Mouse (Mus musculus): Measurements from ENCODE around the gene Celf2. TPM values are rescaled to one million over a fixed set of nuclear protein-coding genes. Genes with fewer than 3 reads are reported as not detected.
"Not testable (repeated sequence)": the region's sequence is repeated elsewhere in the genome, so short reads cannot be mapped to it uniquely, and the experiment has no call there.

The Celf2 gene
- 116 and 141 TPM in 2 replicates for total RNA-seq (2017)

DNA sequence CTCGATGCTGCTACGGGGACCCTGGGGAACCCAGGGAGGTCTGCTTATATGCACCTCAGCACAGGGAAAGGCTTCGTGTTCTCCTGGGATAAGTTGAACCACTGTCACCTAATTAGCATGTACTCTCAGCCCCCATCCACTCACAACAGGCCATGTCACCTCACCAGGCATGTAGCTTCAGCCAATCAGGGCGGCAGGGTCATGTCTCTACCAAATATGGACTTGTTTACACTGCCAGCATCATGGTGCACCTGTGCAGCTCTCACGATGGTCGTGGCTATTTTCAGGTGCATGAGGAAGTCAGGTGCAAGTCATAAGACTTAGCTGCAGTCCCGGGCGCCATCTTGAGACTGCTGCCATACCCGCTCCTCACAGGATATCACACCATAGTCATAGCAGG lies at the start of gene Celf2:
Celf2 (minus strand) TSS at position 101 of the 400 bp plus-strand sequence.
- not testable (repeated sequence) for ATAC-seq (replicated peaks; ENCODE audit: low read depth, poor library complexity, severe bottlenecking)

DNA sequence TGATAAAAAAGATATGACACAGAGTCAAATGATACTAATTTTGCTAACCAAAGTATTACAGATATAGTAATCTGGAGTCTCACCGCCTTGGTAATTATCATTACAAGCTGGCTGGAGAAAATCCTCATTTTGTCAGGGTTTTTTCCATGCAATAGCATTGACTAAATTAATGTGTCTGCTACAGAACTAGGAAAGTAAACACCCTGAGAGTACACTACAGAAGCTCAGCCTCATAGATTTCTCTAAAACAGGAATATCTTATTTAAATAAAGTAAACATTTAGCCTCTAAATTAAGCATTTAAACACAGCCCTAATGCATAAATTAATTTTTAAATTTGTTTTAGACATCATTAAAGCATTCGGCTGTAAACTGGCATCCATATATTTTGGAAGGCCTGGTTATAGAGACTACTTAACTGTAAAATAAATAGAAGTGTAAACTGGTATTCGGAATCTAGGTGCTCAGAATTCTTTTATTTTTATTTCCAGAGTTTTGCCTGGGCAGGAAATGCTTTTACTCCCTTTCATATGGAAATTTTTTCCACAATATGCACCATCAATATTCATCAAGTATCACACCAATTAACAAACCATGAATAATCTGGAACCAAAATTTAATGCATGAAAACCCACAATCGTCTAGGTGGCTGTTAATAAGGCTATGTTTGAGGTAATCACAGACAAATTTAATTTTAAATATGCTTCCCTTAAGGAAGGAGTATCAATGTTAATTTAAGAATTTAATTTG lies 46.0 kb upstream of the Celf2 start:
- no peak for ATAC-seq (replicated peaks; ENCODE audit: low read depth, poor library complexity, severe bottlenecking)

DNA sequence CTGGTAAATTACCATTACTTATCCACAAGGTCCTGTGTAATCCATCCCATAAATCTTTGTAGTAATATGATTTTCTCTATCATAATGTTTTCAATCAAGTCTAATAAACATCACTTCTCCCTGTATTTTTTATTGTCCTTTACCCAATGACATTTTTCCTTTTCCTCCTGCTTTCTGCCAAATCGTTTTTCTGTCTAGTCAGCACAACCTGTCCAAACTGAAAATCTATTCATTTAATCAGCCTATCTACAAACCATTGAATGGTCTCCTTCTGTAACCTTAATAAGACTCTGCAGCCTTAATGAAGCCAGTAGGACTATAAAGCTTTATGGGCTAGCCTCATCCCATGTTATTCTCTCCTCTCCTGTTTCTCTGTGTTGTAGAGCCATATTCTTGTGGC lies 45.2 kb upstream of the Celf2 start:
- no peak for ATAC-seq (replicated peaks; ENCODE audit: low read depth, poor library complexity, severe bottlenecking)

DNA sequence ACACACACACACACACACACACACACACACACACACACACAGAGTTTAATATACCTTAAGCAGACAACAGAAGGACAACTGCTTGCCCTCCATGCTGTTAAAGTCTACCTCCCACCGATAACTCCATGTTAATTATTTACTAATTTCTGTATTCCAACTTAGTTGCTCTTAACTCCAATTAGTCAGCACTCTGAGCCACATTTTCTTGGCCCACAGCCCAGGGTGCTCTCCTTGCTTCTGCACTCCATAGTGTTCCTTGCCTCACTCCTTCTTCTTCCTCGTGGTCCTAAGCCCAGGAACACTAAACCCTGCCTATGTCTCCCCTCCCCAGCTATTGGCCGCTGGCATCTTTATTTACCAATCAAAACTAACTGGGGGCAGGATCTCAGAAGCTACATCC lies 43.5 kb upstream of the Celf2 start:
- ATAC-seq (replicated peaks; ENCODE audit: low read depth, poor library complexity, severe bottlenecking), result no peak

DNA sequence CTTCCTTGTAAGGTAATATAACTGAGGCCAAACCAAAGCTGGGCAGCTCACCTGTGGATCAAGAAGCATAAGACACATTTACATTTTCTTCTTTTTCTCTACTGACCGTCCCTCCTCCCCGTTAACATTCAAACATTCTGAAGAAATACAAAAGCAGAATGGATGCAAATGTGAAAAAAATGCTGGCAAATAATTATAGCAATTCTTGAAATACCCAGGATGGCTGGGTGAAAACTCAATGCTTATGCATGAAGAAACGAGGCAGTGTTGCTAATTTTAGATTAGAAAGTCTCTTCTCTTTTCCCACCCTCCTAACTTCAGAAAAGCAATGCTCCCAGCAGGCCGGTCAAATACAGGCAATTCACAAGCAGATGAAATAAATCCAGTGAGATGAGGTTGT lies 39.5 kb upstream of the Celf2 start:
- ATAC-seq (replicated peaks; ENCODE audit: low read depth, poor library complexity, severe bottlenecking), result no peak

DNA sequence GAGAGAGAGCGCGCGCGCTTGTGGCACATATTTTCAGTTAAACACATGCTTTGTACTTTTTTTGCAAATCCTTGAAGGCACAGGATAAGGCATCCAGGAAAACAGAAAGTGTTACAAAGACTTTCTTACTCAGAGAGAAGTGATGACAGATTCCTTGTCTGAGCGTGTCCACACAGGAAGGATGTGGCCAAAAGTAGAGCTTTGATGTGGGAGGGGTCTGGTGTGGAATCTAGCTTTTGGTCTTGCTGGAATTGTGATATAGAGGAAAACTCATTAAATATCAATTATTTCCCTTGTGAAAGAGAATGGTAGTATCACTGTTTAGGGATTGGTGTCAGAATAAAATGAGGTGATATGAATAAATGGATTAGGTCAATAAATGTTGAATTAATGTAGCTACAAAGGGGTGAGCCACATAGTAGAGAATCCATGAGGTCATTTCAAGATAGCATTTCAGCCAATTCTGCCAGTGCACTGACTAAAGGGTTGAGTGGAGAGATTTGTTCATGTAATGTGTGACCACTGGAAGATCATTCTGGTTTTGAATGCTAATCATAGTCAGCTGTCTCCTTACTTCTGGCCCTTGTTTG lies 25.3 kb upstream of the Celf2 start:
- ATAC-seq (replicated peaks; ENCODE audit: low read depth, poor library complexity, severe bottlenecking), result no peak

DNA sequence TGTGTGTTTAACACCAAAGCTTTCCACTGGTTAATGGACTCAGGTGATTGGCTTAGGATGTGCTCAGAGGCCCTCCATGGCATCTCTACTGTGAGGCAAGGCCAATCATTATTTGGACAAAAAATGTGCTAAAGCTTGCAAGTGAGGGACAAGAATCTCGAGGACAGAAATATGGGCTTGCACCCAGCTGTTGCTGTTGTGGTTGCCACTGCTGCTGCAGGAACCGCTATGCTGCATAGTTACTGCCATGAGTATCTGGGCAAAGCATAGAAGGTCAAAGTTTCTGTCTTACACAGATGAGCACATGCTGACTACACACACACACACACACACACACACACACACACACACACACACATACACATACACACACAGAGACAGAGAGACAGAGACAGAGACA lies 24.8 kb upstream of the Celf2 start:
- ATAC-seq (replicated peaks; ENCODE audit: low read depth, poor library complexity, severe bottlenecking), result no peak

DNA sequence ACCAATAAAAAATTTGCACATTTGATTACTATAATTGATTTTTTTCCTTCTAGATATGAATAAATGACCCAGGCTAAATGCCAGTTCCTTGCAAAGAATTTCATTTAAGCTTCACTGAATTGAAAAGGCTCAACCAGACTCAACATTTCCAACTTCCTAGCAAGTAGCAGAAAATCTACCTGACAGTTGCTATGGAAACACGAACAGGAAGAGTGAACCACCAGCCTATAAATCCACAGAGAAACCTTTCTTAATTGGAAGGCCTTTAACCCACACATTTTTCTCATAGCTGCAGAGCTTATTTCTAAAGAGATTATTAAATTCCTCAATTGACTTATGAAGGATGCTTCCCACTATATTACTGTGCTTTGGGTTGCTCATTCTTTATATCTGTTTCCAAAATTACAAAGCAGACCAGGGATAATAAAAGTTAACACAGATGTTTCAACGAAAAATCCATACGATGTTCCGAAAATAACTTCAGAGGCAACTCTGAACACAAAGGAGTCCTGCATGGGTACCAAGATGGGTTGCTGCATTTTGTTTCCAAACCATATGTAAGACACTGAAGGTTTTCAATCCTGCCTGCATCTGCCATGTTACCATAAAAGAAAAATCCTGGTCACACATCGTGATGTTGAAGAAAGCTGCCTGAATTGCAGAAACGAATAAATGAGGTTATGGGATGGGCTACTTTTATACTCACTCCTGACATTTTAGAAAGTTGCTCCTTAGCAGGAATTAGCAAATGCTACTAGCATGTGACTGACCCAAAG lies 22.0 kb upstream of the Celf2 start:
- no peak for ATAC-seq (replicated peaks; ENCODE audit: low read depth, poor library complexity, severe bottlenecking)

DNA sequence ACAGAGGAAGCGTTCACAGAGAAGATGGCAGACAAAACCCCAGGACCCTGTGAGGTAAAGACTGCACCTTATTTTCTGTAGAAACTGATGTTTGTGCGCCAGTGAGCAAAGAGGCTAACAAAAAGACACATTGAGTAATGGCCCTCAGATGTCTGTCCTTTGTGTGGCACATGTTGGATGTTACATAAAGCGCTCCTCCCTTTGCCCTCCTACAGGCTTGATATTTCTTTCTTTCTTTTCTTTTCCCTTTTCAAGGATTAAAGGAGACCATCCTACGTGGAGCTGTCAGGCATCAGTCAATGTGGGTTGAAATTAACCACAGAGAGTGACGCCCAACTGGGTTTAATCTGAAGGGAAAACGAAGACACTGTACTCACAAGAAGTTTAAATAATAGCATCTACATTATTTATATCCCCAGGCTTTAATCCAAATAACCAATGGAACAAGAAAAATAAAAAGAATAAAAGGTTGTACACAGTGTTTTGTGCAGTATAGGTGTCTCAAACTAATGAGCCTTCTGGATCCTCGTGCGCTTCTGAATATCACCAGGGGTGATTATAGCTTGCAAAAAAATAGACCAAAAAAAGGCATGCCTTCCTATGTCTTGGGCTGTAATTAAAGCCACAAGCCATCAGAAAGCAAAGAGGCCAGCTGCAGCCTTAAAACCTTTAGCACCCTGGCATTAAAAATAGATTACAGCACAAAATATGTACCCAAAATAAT lies 21.3 kb upstream of the Celf2 start:
- no peak for ATAC-seq (replicated peaks; ENCODE audit: low read depth, poor library complexity, severe bottlenecking)

DNA sequence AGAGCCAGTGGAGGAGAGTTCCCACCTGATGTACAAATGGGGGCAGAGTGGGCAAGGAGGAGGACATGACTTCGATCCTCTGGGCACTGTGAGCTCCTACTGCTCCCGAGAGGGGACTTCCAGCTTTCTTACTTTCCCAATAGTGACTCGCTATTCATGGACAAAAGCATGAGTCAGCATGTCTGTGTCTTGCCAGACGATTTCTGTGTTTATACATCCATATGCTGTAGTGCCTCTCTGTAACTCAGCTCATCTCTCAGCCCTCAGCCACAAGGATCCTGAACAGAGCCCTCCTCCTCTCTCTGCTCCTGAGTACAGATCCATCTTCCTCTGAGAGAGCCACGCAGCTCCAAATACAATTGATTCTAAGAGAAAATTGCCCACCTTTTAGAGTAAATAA lies 20.3 kb upstream of the Celf2 start:
- ATAC-seq (replicated peaks; ENCODE audit: low read depth, poor library complexity, severe bottlenecking), result no peak

DNA sequence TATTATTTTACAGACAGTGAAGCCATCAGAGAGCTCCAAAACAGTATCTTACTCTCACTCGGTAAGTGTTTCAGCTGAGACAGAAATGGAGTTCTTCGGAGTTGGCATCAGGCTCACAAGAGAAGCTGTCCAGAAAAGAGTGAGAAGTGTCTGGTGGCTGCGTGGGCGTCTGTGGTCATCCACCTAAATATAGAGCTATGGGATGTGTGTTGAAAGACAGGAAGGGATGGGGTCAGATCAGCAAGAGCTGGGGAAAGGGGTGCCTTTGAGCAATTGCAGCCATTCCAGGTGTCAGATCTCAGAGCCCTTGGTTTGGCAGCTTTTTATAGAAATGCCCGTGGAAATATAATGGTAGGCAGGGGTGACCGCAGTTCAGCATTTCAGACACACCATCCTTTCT lies 17.3 kb upstream of the Celf2 start:
- ATAC-seq (replicated peaks; ENCODE audit: low read depth, poor library complexity, severe bottlenecking), result no peak

DNA sequence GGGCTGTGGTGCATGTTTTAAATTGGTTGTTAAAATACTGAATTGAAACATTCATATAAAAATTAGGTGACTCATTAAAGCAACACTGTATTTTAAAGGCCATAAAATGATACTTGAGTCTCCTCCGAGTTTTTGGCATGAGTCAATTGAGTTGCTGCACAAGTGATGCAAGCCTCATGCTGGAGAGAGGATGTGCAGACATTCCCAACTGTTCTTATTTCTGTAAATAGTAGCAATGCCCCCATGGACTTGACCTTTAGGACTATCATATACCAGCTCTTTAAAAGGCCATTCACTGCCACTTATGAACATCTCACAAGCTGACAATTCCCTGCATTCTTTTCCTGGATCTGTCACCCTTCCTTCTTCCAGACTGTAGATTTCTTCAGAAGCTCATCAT lies 10.1 kb upstream of the Celf2 start:
- no peak for ATAC-seq (replicated peaks; ENCODE audit: low read depth, poor library complexity, severe bottlenecking)

DNA sequence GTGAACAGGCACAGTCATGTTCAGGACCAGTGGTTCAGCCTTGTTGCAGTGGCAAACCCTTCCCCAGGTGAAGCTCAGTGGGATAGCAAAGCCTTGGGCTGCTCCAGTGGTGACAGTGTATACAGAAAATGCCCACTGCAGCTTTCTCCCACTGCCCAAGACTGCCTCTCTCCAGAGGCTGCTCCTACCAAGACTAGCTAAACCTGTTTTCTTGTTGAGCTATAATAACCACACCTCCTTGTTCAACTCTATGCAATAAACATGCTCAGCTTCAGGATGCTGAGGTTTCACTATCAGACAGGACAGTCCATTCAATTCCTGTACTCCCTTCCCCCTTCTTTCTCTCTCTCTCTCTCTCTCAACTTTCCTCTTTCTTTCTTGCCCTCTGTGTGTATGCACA lies 15.9 kb downstream of the Celf2 start:
- no peak for ATAC-seq (replicated peaks; ENCODE audit: low read depth, poor library complexity, severe bottlenecking)

DNA sequence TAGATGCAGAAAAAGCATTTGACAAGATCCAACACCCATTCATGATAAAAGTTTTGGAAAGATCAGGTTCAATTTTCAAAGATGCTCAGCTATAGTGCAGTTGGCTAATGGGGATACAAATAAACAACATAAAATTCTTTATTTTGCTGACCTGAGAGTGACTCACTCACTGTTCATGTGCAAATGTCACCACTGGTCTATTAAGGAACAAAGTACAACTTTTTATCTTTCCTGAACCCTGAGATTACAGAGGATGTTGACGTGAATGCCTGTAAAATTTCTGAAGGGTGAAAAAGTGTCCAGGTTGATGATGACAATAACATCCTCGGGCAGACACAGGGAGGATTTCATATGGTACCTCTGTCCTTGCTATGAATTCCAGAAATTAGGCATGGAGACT lies 24.4 kb downstream of the Celf2 start:
- no peak for ATAC-seq (replicated peaks; ENCODE audit: low read depth, poor library complexity, severe bottlenecking)

DNA sequence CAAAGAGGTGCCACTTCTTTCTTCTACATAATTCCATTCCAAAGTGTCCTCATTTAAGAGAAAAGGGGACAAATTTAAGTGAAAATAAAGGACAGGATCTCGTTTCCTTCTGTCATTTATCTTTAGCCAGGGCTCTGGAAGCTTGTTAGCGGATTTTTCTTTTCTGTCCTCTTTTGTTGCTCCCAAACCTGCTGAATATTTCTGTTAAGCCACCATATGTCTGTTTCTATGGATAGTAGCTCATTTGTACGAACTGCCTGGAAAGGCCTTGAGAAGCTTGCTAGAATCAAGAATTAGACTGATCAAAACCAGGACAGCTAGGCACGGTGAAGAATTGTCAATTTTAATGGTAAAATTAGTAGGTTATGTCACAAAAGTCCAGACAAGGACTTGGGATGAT lies 27.3 kb downstream of the Celf2 start:
- ATAC-seq (replicated peaks; ENCODE audit: low read depth, poor library complexity, severe bottlenecking), result no peak

DNA sequence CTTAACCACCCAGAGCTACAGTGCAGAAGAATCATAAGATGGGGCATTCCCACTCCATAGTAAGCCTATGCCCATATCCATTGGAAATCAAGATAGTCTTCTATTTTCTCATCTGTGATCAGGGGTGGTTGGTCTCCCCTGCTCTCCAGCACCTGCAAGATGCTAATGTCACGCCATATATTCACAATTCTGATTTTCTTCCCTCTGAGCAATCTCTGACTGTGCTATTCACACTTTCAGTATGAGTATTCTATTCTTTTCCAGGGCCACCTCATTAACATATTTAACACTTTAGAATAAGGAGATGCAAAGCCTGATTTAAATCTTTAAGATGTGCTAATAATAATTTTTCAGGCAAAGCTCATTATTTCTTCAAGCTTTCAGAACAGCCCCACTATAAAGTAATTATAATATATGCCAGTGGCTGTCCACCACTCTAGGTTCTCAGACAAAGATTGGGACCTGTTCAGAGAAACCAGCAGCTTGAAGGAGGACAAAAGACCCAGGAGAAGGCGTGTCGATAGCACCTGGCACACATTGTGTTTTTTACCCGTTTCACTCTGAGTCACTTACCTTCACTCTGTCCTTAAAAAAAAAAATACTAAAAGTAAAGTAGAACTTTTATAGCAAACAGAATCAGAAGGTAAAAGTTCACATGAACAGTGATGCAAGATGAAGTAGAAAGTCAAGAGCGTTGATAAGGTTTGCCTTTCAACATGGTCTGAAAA lies 48.9 kb downstream of the Celf2 start:
- no peak for ATAC-seq (replicated peaks; ENCODE audit: low read depth, poor library complexity, severe bottlenecking)

DNA sequence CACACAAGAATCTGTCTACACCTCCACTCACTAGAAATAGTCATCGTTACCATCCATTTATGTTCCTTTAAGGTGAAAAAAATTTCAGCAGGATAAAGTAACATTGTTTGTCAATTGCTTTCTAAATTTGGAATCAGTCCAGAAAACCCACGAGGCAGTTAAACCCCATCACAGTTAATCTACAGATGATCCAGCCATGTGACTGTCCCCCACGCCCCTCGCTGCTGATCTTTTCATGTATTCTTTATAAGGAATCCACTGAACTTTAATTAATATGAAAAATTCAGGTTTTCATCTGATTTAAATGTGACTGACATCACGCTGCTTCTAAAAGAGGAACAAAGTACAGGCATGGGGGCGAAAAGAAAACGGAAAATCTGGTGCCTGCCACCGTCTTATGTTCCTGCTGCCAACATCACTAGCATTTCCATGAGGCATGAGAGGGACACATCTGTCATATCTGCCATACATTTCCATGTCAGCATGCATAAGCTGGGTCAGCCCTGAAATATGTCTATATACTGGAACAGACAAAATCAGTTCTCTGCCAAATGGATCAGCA lies 70.6 kb downstream of the Celf2 start:
- ATAC-seq (replicated peaks; ENCODE audit: low read depth, poor library complexity, severe bottlenecking), result no peak

DNA sequence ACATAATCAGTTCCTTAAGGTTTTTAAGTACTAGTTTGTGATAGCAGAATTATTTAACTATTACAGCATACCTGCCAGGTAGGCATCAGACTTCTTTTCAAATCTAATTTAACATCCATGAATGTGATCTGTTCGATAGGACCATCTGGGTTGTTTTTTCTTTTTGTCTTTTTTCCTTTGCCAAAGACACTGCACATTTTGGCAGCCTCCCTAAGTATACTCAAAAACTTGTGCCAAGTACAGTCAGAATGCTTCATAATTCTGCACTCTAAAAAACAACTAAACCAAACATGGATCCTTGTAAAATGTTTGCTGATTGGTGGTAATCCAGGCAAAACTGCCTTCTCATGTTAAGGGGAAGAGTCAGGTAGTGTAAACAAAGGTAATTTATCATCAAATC lies 82.9 kb downstream of the Celf2 start:
- ATAC-seq (replicated peaks; ENCODE audit: low read depth, poor library complexity, severe bottlenecking), result no peak

DNA sequence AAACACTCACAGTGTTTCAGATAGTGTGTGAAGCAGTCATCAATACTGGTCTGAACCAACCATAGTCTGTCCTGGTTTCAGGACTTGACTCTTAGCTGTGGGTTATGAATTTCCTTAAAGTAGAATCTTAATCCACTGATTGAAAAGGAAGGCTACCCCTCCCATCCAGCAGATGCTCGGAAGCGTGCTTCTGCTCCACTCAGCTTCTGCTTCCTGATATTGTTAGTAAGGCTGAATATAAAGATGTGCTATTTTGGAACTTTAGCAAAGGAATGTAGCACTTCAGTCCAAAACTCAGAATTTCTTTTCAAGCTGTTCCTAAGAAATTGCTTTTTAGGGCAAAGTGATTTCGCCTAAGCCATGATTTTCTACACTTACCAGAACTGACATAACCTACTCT lies 108.8 kb downstream of the Celf2 start:
- ATAC-seq (replicated peaks; ENCODE audit: low read depth, poor library complexity, severe bottlenecking), result no peak

DNA sequence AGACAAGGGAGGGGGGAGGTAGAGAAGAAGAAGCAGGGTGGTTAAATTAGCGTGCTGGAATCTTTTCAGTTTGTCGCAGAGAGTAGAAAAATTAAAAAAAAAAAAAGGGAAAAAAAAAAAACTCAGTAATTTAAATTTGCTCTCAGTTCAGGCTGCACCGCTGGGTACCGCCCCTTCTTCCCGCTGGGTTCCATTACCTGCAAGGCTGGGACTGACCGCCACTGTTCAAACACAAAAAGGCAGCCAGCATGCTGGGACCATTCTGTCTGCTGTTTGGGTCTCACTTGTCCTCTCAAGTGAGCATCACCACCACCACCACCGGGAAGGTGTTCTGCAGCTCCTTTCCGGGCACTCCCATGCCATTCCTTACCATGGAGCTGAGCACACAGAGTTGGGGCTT lies 113.4 kb downstream of the Celf2 start:
- ATAC-seq (replicated peaks; ENCODE audit: low read depth, poor library complexity, severe bottlenecking), result no peak
